Mouse (Mus musculus): Measurements from ENCODE around the gene Myoz1. TPM values are rescaled to one million over a fixed set of nuclear protein-coding genes. Genes with fewer than 3 reads are reported as not detected.
"Not testable (repeated sequence)": the region's sequence is repeated elsewhere in the genome, so short reads cannot be mapped to it uniquely, and the experiment has no call there.

Gene Myoz1
- polyA plus RNA-seq, 1 experiment from 2014 or later = not detected

DNA sequence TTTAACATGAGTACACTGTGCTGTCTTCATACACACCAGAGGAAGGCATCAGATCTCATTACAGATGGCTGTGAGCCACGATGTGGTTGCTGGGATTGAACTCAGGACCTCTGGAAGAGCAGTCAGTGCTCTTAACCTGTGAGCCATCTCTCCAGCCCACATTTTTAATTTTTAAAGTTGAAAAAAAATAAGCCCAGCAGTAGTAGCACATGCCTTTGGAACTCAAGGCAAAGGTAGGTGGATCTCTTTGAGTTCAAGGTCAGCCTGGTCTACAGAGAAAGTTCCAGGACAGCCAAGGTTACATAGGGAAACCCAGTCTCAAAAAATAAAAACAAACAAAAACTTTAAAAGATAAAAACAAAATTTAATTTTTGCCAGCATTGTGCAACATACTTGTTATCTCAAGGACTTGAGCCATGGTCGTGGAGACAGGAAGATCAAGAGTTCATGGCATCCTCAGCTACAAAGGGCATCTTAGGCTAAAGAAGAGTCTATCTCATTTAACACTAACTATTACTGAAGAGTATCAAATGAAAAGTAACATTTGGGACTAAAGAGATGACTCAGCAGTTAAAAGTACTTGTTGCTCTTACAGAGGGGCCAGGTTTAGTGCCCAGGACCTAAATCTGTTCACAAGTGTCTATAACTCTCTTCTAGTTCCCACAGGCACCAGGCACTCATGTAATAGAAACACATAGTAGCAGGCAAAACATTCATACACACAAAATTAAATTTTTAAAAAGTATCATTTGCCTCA lies 18.3 kb downstream of the Myoz1 start:
- Histone ChIP-seq H3K4me2 (replicated peaks; ENCODE audit: low read depth) (no peak overlapping the region), H3K27ac (ENCODE audit: low read depth, low read length) (no peak overlapping the region), H3K27me3 (replicated peaks; ENCODE audit: control insufficient read depth, insufficient read depth, low read length) (no peaks in the 10 kb centered on the region), H3K9me3 (ENCODE audit: control insufficient read depth) (no peaks in the 10 kb centered on the region), H3K4me1 (replicated peaks; ENCODE audit: control insufficient read depth, insufficient read depth, low read length) (peaks cover 4% of the 10 kb centered on the region; the same call in 1 of the 2 replicates), H3K4me3 (ENCODE audit: low read depth, low read length) (no peak overlapping the region), H3K36me3 (ENCODE audit: control insufficient read depth, insufficient read depth) (no peaks in the 10 kb centered on the region), H3K9ac (ENCODE audit: low read depth, low read length) (no peak overlapping the region)
- ATAC-seq = no peak
- WGBS = 60% methylated on average over 2 of the region's 2 CpGs
- no peak for TF ChIP-seq CTCF (IDR thresholded peaks at IDR 0.05; ENCODE audit: low read depth)

DNA sequence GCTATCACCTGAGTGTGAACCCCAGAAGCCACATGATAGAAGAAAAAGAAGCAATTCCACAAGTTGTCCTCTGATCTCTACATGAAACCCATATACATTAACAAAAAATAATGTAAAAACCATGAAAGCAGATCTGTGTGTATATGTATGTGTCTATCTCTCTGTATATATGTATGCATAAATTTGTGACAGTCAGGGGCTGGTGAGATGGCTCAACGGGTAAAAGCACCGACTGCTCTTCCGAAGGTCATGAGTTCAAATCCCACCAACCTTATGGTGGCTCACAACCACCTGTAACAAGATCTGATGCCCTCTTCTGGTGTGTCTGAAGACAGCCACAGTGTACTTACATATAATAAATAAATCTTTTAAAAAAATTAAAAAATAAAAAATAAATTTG lies 19.4 kb downstream of the Myoz1 start:
- H3K27me3 ChIP-seq (replicated peaks; ENCODE audit: control insufficient read depth, insufficient read depth, low read length); ATAC-seq: not testable (repeated sequence)

DNA sequence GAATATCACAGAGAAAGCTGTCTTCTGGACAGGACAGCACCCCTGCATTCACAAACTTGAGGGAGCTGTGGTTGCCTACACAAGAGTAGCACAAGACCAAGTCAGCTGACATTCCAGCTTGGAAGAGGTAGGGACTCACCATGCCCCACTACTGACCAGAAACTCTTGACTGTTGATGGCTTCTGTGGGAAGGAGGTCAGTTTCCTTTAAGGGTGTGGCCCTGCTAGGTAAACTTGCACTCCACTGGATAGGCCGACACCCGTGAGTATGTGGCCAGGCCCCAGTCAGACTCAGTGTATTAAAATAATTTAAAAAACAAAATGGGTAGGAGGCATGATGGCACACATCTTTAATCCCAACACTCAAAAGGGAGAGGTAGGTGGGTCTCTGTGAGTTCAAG lies 20.8 kb downstream of the Myoz1 start:
- H3K4me3 ChIP-seq (ENCODE audit: low read depth, low read length) = no peak overlapping the region
- H3K27ac ChIP-seq (ENCODE audit: low read depth, low read length) = no peak overlapping the region
- no peak for TF ChIP-seq CTCF (IDR thresholded peaks at IDR 0.05; ENCODE audit: low read depth)
- H3K9me3 ChIP-seq (ENCODE audit: control insufficient read depth) = no peaks in the 10 kb centered on the region
- ATAC-seq = no peak
- no peaks in the 10 kb centered on the region for H3K27me3 ChIP-seq (replicated peaks; ENCODE audit: control insufficient read depth, insufficient read depth, low read length)
- H3K36me3 ChIP-seq (ENCODE audit: control insufficient read depth, insufficient read depth) = no peaks in the 10 kb centered on the region
- 54% methylated on average over 2 of the region's 2 CpGs for WGBS
- H3K9ac ChIP-seq (ENCODE audit: low read depth, low read length) = no peak overlapping the region
- H3K4me1 ChIP-seq (replicated peaks; ENCODE audit: control insufficient read depth, insufficient read depth, low read length) = no peaks in the 10 kb centered on the region
- no peak overlapping the region for H3K4me2 ChIP-seq (replicated peaks; ENCODE audit: low read depth)

More for the DNA sequence above, 19.4 kb downstream of the Myoz1 start:
- not testable (repeated sequence) for H3K27ac ChIP-seq (ENCODE audit: low read depth, low read length); H3K4me1 ChIP-seq (replicated peaks; ENCODE audit: control insufficient read depth, insufficient read depth, low read length); H3K4me3 ChIP-seq (ENCODE audit: low read depth, low read length); H3K36me3 ChIP-seq (ENCODE audit: control insufficient read depth, insufficient read depth); H3K9ac ChIP-seq (ENCODE audit: low read depth, low read length); H3K4me2 ChIP-seq (replicated peaks; ENCODE audit: low read depth); H3K9me3 ChIP-seq (ENCODE audit: control insufficient read depth)
- 96% methylated on average over 3 of the region's 3 CpGs for WGBS

DNA sequence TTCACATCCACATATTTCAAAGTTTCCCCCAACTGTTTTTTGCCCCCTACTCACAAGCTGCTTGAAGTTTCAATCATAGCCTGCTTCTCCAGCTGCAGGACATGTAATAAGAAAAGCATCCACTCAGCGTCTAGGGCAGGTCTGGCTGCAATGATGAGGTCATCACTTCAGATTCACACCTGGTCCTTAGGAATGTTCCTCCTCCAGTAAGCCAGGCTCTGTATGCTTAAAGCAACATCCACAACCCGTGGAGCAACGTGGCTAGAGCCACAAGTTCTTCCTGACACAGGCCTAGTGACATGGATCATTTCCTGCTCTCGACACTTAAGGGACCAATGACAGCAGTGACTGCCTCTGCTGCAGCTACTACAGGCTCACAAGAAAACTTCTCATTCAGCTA lies 25.1 kb downstream of the Myoz1 start:
- peak; percentile 68 for ATAC-seq
- Histone ChIP-seq H3K27ac (ENCODE audit: low read depth, low read length) (no peak overlapping the region; the same call in 1 of the 2 replicates), H3K9me3 (ENCODE audit: control insufficient read depth) (no peaks in the 10 kb centered on the region), H3K27me3 (replicated peaks; ENCODE audit: control insufficient read depth, insufficient read depth, low read length) (no peaks in the 10 kb centered on the region), H3K4me1 (replicated peaks; ENCODE audit: control insufficient read depth, insufficient read depth, low read length) (no peaks in the 10 kb centered on the region), H3K4me2 (replicated peaks; ENCODE audit: low read depth) (no peak overlapping the region), H3K4me3 (ENCODE audit: low read depth, low read length) (no peak overlapping the region), H3K9ac (ENCODE audit: low read depth, low read length) (no peak overlapping the region), H3K36me3 (ENCODE audit: control insufficient read depth, insufficient read depth) (no peaks in the 10 kb centered on the region)
- TF ChIP-seq CTCF (IDR thresholded peaks at IDR 0.05; ENCODE audit: low read depth) = no peak
- WGBS = 40% methylated on average over 4 of the region's 4 CpGs

DNA sequence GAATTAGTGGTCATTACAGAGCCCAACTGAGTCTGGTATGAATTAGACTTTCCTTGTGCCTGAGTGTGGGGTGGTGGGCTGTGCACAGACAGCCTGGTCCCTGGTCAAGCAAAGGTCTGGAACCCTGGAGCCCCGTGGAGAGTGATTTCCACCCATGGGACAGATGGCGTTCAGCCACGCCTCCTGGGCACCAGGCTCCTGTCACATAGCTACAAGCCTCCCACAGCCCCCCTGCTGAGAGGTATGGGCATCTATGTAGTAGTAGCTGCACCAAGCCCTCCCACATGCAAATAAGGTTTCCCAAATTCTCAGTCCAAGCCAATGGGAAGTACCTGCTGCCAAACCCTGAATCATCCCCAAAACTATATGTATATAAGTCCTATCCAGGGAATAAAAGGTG lies 29.4 kb downstream of the Myoz1 start:
- H3K4me3 ChIP-seq (ENCODE audit: low read depth, low read length) = no peak overlapping the region
- H3K27me3 ChIP-seq (replicated peaks; ENCODE audit: control insufficient read depth, insufficient read depth, low read length) = no peaks in the 10 kb centered on the region
- no peak for ATAC-seq
- WGBS = 61% methylated on average over 3 of the region's 3 CpGs
- H3K36me3 ChIP-seq (ENCODE audit: control insufficient read depth, insufficient read depth) = no peaks in the 10 kb centered on the region
- no peak for TF ChIP-seq CTCF (IDR thresholded peaks at IDR 0.05; ENCODE audit: low read depth)
- no peaks in the 10 kb centered on the region for H3K9me3 ChIP-seq (ENCODE audit: control insufficient read depth)
- H3K4me2 ChIP-seq (replicated peaks; ENCODE audit: low read depth) = no peak overlapping the region
- H3K27ac ChIP-seq (ENCODE audit: low read depth, low read length) = peak overlapping the region; percentile 75
- H3K4me1 ChIP-seq (replicated peaks; ENCODE audit: control insufficient read depth, insufficient read depth, low read length) = no peaks in the 10 kb centered on the region
- H3K9ac ChIP-seq (ENCODE audit: low read depth, low read length) = no peak overlapping the region

DNA sequence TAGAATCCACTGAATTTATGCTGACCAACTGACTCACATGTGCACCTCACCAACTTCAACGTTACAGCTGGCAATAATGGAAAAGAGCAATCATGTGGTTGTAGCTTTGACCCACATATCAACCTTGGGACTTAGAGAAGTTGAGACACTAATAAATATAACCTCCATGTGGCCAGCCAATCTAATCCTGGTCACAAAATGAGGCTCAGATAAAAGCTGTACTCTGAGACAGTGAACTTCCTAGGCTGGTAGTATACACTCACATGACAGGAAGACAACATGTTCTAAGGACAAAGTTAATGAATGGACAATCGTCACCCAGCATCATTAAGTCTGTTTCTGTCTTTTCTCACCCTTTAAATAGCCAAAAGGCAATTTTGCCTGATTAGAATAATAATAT lies 29.9 kb downstream of the Myoz1 start:
- Histone ChIP-seq H3K4me2 (replicated peaks; ENCODE audit: low read depth) (no peak overlapping the region), H3K4me3 (ENCODE audit: low read depth, low read length) (no peak overlapping the region), H3K27ac (ENCODE audit: low read depth, low read length) (peak overlapping the region; percentile 75), H3K27me3 (replicated peaks; ENCODE audit: control insufficient read depth, insufficient read depth, low read length) (no peaks in the 10 kb centered on the region), H3K36me3 (ENCODE audit: control insufficient read depth, insufficient read depth) (no peaks in the 10 kb centered on the region), H3K4me1 (replicated peaks; ENCODE audit: control insufficient read depth, insufficient read depth, low read length) (no peaks in the 10 kb centered on the region), H3K9ac (ENCODE audit: low read depth, low read length) (no peak overlapping the region), H3K9me3 (ENCODE audit: control insufficient read depth) (no peaks in the 10 kb centered on the region)
- 45% methylated on average over 2 of the region's 2 CpGs for WGBS
- no peak for TF ChIP-seq CTCF (IDR thresholded peaks at IDR 0.05; ENCODE audit: low read depth)
- ATAC-seq = peak; percentile 87
